In genomic region chr10:25298264-25298671, GRCm38 (mm10) we compare ENCODE assay signal across 8 mouse cellular contexts. TPM values are rescaled to one million over a fixed set of nuclear protein-coding genes. Genes with fewer than 3 reads are reported as not detected.
A peak's percentile ranks its signal among the peaks of the same experiment; 100 is the strongest.
DNase-seq lines count a peak whose midpoint lies in the region; ATAC-seq and TF ChIP-seq lines count a peak whose summit lies in the region.

No protein-coding gene starts in this region.

- peak overlapping the region; percentile 59 for H3K4me2 ChIP-seq in embryonic facial prominence, embryonic 12.5 days (replicated peaks)
- H3K4me2 ChIP-seq in hindbrain, embryonic 16.5 days (ENCODE audit: low read length), result peak overlapping the region; percentile 74; the same call in 1 of the 2 replicates
- H3K4me2 ChIP-seq in liver, postnatal 0 days (ENCODE audit: low read depth, low read length), result peak overlapping the region; percentile 76
- H3K4me2 ChIP-seq in stomach, embryonic 16.5 days (ENCODE audit: low read depth, low read length), result peak overlapping the region; percentile 64

- TF ChIP-seq EP300 in liver, postnatal 0 days (IDR thresholded peaks at IDR 0.05; ENCODE audit: low read depth), result 0 out of 2 replicates have a peak, but pooled peaks have one; percentile 24

- H3K9ac ChIP-seq in embryonic facial prominence, embryonic 12.5 days, result no peak overlapping the region
- H3K9ac ChIP-seq in hindbrain, embryonic 16.5 days (ENCODE audit: low read depth, low read length), result no peak overlapping the region
- H3K9ac ChIP-seq in liver, postnatal 0 days (replicated peaks), result peak overlapping the region; percentile 78
- H3K9ac ChIP-seq in stomach, embryonic 16.5 days (ENCODE audit: low read length), result peak overlapping the region; percentile 70

- H3K27ac ChIP-seq in embryonic facial prominence, embryonic 12.5 days, result peak overlapping the region; percentile 95
- no peak overlapping the region for H3K27ac ChIP-seq in hindbrain, embryonic 16.5 days (ENCODE audit: low read depth, low read length)
- peak overlapping the region; percentile 91 for H3K27ac ChIP-seq in liver, postnatal 0 days (ENCODE audit: low read depth)
- H3K27ac ChIP-seq in stomach, embryonic 16.5 days (ENCODE audit: low read length), result peak overlapping the region; percentile 92
- no peak overlapping the region for H3K27ac ChIP-seq in thymus, adult 2 months (ENCODE audit: control insufficient read depth, insufficient read depth, low read length)

- peaks cover 16% of the 10 kb centered on the region for H3K4me1 ChIP-seq in embryonic facial prominence, embryonic 12.5 days
- peaks cover 9% of the 10 kb centered on the region for H3K4me1 ChIP-seq in hindbrain, embryonic 16.5 days (ENCODE audit: control insufficient read depth, insufficient read depth, low read depth, low read length)
- peaks cover 22% of the 10 kb centered on the region for H3K4me1 ChIP-seq in liver, postnatal 0 days (ENCODE audit: insufficient read depth)
- H3K4me1 ChIP-seq in stomach, embryonic 16.5 days (ENCODE audit: control insufficient read depth, insufficient read depth, low read length), result peaks cover 15% of the 10 kb centered on the region
- H3K4me1 ChIP-seq in thymus, adult 2 months (replicated peaks; ENCODE audit: control insufficient read depth, insufficient read depth, low read length), result 0 out of 2 replicates have a peak, but pooled peaks cover 2% of the 10 kb centered on the region

- no peak for TF ChIP-seq CTCF in liver, postnatal 0 days (IDR thresholded peaks at IDR 0.05; ENCODE audit: low read depth)
- no peak for TF ChIP-seq CTCF in thymus, adult 2 months (IDR thresholded peaks at IDR 0.05; ENCODE audit: borderline replicate concordance, control insufficient read depth, extremely low read depth, insufficient read depth, low read length, poor library complexity)

- 0 out of 2 replicates have a peak, but pooled peaks have one; percentile 0 for ATAC-seq in frontal cortex, adult (ENCODE audit: low TSS enrichment)
- ATAC-seq in embryonic facial prominence, embryonic 12.5 days (ENCODE audit: insufficient number of reproducible peaks, insufficient read depth, low FRiP score, low TSS enrichment), result no peak
- ATAC-seq in hindbrain, embryonic 16.5 days, result no peak
- peak; percentile 8; the same call in 1 of the 2 replicates for ATAC-seq in liver, postnatal 0 days
- ATAC-seq in stomach, embryonic 16.5 days (ENCODE audit: insufficient read depth, low FRiP score), result no peak

- H3K27me3 ChIP-seq in embryonic facial prominence, embryonic 12.5 days, result no peaks in the 10 kb centered on the region
- no peaks in the 10 kb centered on the region for H3K27me3 ChIP-seq in hindbrain, embryonic 16.5 days (replicated peaks; ENCODE audit: control insufficient read depth, insufficient read depth, low read length)
- H3K27me3 ChIP-seq in liver, postnatal 0 days (ENCODE audit: insufficient read depth, low read length), result no peaks in the 10 kb centered on the region
- no peaks in the 10 kb centered on the region for H3K27me3 ChIP-seq in stomach, embryonic 16.5 days (ENCODE audit: control insufficient read depth, insufficient read depth, low read length)
- H3K27me3 ChIP-seq in thymus, adult 2 months (ENCODE audit: control insufficient read depth, insufficient read depth, low read length), result no peaks in the 10 kb centered on the region

- H3K36me3 ChIP-seq in embryonic facial prominence, embryonic 12.5 days, result no peaks in the 10 kb centered on the region
- no peaks in the 10 kb centered on the region for H3K36me3 ChIP-seq in hindbrain, embryonic 16.5 days (ENCODE audit: control insufficient read depth, insufficient read depth, low read length)
- no peaks in the 10 kb centered on the region for H3K36me3 ChIP-seq in liver, postnatal 0 days (replicated peaks; ENCODE audit: insufficient read depth, low read length)
- H3K36me3 ChIP-seq in stomach, embryonic 16.5 days (ENCODE audit: control insufficient read depth, insufficient read depth, low read length), result no peaks in the 10 kb centered on the region
- H3K36me3 ChIP-seq in thymus, adult 2 months (ENCODE audit: control insufficient read depth, insufficient read depth, low read length), result no peaks in the 10 kb centered on the region

- no peak for TF ChIP-seq POLR2A in thymus, adult 2 months (IDR thresholded peaks at IDR 0.05; ENCODE audit: control insufficient read depth, extremely low read depth, insufficient read depth, low read length, poor library complexity)

- DNase-seq in frontal cortex, postnatal 25 days (ENCODE audit: low spot score in 2 of 2), result no peak
- no peak for DNase-seq in liver, postnatal 0 days
- no peak for DNase-seq in left cerebral cortex, postnatal 10 days (ENCODE audit: extremely low spot score in 1 of 2, low spot score in 2 of 2)
- DNase-seq in thymus, adult 2 months, result no peak

- intact Hi-C loops in left cerebral cortex, postnatal 10 days (cut with DNase I), result loop anchor here (5.0 kb wide), 1 partner anchor 64 kb away; no protein-coding TSS in a partner anchor

- WGBS in embryonic facial prominence, embryonic 12.5 days, result 83% methylated on average over 4 of the region's 4 CpGs
- 85% methylated on average over 4 of the region's 4 CpGs for WGBS in hindbrain, embryonic 16.5 days
- 49% methylated on average over 4 of the region's 4 CpGs for WGBS in liver, postnatal 0 days (ENCODE audit: insufficient replicate concordance)
- 78% methylated on average over 4 of the region's 4 CpGs for WGBS in stomach, embryonic 16.5 days
- WGBS in thymus, adult 2 months, result 84% methylated on average over 4 of the region's 4 CpGs

- no peaks in the 10 kb centered on the region for H3K9me3 ChIP-seq in embryonic facial prominence, embryonic 12.5 days
- no peaks in the 10 kb centered on the region for H3K9me3 ChIP-seq in hindbrain, embryonic 16.5 days (ENCODE audit: control insufficient read depth, low read length)
- no peaks in the 10 kb centered on the region for H3K9me3 ChIP-seq in liver, postnatal 0 days (ENCODE audit: low read length)
- H3K9me3 ChIP-seq in stomach, embryonic 16.5 days (replicated peaks; ENCODE audit: control insufficient read depth, low read length), result no peaks in the 10 kb centered on the region

- peak overlapping the region; percentile 55; the same call in 1 of the 2 replicates for H3K4me3 ChIP-seq in embryonic facial prominence, embryonic 12.5 days
- H3K4me3 ChIP-seq in hindbrain, embryonic 16.5 days (ENCODE audit: low read length), result no peak overlapping the region
- peak overlapping the region; percentile 69 for H3K4me3 ChIP-seq in liver, postnatal 0 days (ENCODE audit: low read depth, low read length)
- H3K4me3 ChIP-seq in stomach, embryonic 16.5 days (replicated peaks; ENCODE audit: low read length), result peak overlapping the region; percentile 65
- no peak overlapping the region for H3K4me3 ChIP-seq in thymus, adult 2 months (ENCODE audit: control insufficient read depth, insufficient read depth, low read length)

RNA-seq across cellular contexts. Expression of gene Akap7, which starts 9.4 kb away (rescaled TPM):
- 25.9 and 28.2 TPM in 2 replicates for polyA plus RNA-seq in embryonic facial prominence, embryonic 12.5 days (2016; fragmentation: Nextera tagmentation; extraction: Ambion mirVana)
- polyA plus RNA-seq in hindbrain, embryonic 16.5 days (2015; fragmentation: Nextera tagmentation; extraction: Ambion mirVana), result 61.6 and 78.8 TPM in 2 replicates
- 15.9 and 21.0 TPM in 2 replicates for polyA plus RNA-seq in liver, postnatal 0 days (2015; fragmentation: Nextera tagmentation; extraction: Ambion mirVana)
- polyA plus RNA-seq in stomach, embryonic 16.5 days (2015; fragmentation: Nextera tagmentation; extraction: Ambion mirVana), result 12.6 and 15.3 TPM in 2 replicates
- total RNA-seq in left cerebral cortex, postnatal 10 days (2021), result 100 to 1,000 TPM; 128 to 158 TPM
- 0.73 and 1.8 TPM in 2 replicates for polyA plus RNA-seq in thymus, adult 2 months (2012; rRNA removed)

Comparison
In these comparisons a context has a peak if more than half of its experiments do, and no peak if none do; other contexts are left out.
1. ATAC-seq: peak in frontal cortex, adult (single experiment) and liver, postnatal 0 days (single experiment); none in embryonic facial prominence, embryonic 12.5 days (single experiment), hindbrain, embryonic 16.5 days (single experiment) and stomach, embryonic 16.5 days (single experiment).
2. H3K27ac ChIP-seq: peak in embryonic facial prominence, embryonic 12.5 days (single experiment), liver, postnatal 0 days (single experiment) and stomach, embryonic 16.5 days (single experiment); none in hindbrain, embryonic 16.5 days (single experiment) and thymus, adult 2 months (single experiment).
3. H3K4me3 ChIP-seq: peak in embryonic facial prominence, embryonic 12.5 days (single experiment), liver, postnatal 0 days (single experiment) and stomach, embryonic 16.5 days (single experiment); none in hindbrain, embryonic 16.5 days (single experiment) and thymus, adult 2 months (single experiment).
4. H3K9ac ChIP-seq: peak in liver, postnatal 0 days (single experiment) and stomach, embryonic 16.5 days (single experiment); none in embryonic facial prominence, embryonic 12.5 days (single experiment) and hindbrain, embryonic 16.5 days (single experiment).
5. Peak in every context shown above with its lines, with median percentiles within 50 percentile points of each other: H3K4me2 ChIP-seq.